Mouse (Mus musculus): Measurements from ENCODE around the gene Adgrl3.

DNA sequence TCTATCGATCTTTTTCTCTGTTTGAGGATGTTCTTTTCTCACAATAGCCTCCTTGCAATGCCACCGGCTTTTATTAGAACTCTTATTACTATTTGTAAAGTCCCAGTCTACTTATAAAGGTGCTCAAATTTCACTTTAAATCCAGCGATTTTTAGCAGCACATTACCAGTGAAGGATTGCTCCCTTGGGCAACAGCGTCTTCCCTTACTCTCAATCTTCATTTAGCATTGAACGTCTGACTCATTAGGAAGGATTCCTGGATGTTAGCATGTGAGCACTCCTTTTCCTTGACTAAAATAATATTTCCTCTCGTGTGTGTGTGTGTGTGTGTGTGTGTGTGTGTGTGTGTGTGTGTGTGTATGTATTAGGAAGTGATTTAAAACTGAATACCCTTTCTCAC is 578.1 kb downstream of the Adgrl3 start:
- TF ChIP-seq CTCF (conservative IDR thresholded peaks at IDR 0.05; ENCODE audit: insufficient read depth, insufficient read length, low read depth, low read length) (no peak), POLR2A (IDR thresholded peaks at IDR 0.05; ENCODE audit: low read depth, low read length) (no peak)
